Mouse (Mus musculus) CD8-positive naive resting alpha-beta T cell, adult 57 days (primary cell): Measurements from ENCODE around the gene Prkag1. TPM values are rescaled to one million over a fixed set of nuclear protein-coding genes. Genes with fewer than 3 reads are reported as not detected.

Experiments used
- total RNA-seq: library from RNA; stranded (reverse); gene quantifications from one replicate; pipeline ENCODE4 v1.2.4, GENCODE M21; 2023

The Prkag1 gene
- 117 TPM for total RNA-seq

GRCm38 (mm10) chr15:98830736-98831683, at the start of gene Prkag1:
Gene Prkag1, minus strand, starts transcription at chr15:98831521.

DNA sequence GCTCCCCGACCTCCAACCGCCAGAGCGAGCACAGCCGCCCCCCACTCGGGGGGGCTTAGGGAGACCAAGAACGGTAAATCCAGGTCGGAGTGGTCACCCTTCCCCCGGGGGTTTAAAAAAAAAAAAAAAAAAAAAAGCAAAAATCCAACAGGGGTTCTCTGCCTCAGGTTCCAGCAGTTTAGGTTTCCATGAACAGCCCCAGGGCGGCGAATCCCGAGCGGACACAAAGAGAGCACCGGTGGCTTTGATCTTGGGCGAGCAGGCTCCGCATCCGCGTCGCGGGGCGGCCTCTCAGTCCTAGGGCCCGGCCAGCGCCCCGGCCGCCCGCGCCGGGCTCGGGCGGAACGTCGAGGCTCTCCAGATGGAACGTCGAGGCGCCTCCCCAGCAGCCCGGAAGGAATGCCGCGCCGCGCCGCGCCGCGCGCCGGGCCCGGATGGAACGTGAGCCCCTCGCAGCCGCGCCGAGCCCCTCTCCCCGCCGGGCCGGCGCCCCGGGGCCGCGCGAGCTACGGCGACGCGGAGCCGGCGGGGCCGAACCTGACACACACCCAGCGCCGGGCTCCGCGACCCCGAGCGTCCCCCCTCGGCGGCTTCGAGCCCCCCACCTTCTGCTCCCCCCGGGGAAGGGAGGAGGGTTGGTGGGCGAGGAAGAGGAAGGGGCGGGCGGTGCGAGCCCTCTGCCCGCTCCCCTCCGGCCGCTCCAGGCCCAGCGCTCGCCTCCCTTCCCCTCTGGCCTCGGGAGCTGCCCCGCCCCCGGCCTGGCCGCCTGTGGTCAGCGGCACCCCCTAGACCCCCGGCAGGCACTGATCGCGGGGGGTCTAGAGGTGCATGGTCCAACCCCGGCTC, 40.0 kb upstream of the Prkag1 start, which contains the start of gene Kmt2d:
Gene Kmt2d (minus strand): TSS at position 135 of the 846 bp plus-strand sequence.

DNA sequence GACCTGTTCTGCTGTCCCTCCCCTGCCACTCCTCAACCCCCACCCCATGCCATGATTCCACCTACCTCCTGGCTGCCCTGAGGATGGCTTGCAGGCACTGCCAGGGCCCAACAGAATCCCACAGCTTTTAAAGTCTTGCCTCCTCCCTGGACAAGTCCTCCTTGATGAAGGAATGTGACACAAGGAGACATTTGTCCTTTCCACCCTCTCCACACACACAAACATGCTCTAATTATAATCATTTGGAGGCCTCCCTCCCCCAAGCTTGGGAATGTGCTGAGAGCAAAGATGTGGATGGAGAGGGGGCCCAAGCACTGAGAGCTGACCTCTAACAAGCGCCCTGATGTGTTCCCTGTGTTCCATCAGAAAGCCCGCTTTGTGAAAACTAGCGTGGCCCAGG, 21.9 kb downstream of the Prkag1 start, which contains the start of gene Ddn:
Gene Ddn (minus strand): TSS at position 101 of the 400 bp plus-strand sequence.

GRCm38 (mm10) chr15:98789661-98790535, 41.4 kb downstream of the Prkag1 start, which contains the start of gene Wnt1:
Gene Wnt1, plus strand, starts transcription at chr15:98789857.

GRCm38 (mm10) chr15:98777762-98778161, 53.6 kb downstream of the Prkag1 start, which contains the start of gene Wnt10b:
Gene Wnt10b, minus strand, starts transcription at chr15:98778150.

Other genes starting within 250 kb of the Prkag1 start
- 23.4 TPM for gene Adcy6, start 221.4 kb downstream of the Prkag1 start, total RNA-seq
- gene Cacnb3, start 200.7 kb downstream of the Prkag1 start, total RNA-seq = 0.34 TPM
- 133 TPM for gene Ddx23, start 168.6 kb downstream of the Prkag1 start, total RNA-seq
- gene Rnd1, start 154.1 kb downstream of the Prkag1 start, total RNA-seq = 0.64 TPM
- gene Ccdc65, start 123.3 kb downstream of the Prkag1 start, total RNA-seq = not detected
- gene Fkbp11, start 103.3 kb downstream of the Prkag1 start, total RNA-seq = 2.5 TPM
- 94.4 TPM for gene Arf3, start 68.3 kb downstream of the Prkag1 start, total RNA-seq
- gene Wnt10b, start 53.4 kb downstream of the Prkag1 start, total RNA-seq = 0.77 TPM
- not detected for gene Wnt1, start 41.7 kb downstream of the Prkag1 start, total RNA-seq
- gene Ddn, start 22.0 kb downstream of the Prkag1 start, total RNA-seq = 0.21 TPM
- 266 TPM for gene Kmt2d, start 39.7 kb upstream of the Prkag1 start, total RNA-seq
- 20.7 TPM for gene Rhebl1, start 63.0 kb upstream of the Prkag1 start, total RNA-seq
- gene Dhh, start 67.0 kb upstream of the Prkag1 start, total RNA-seq = 1.1 TPM
- 293 TPM for gene Lmbr1l, start 86.7 kb upstream of the Prkag1 start, total RNA-seq
- gene Tuba1b, start 103.0 kb upstream of the Prkag1 start, total RNA-seq = 244 TPM
- gene Gm49450, start 122.0 kb upstream of the Prkag1 start, total RNA-seq = not detected
- gene Tuba1a, start 122.2 kb upstream of the Prkag1 start, total RNA-seq = 270 TPM
- gene Tuba1c, start 198.4 kb upstream of the Prkag1 start, total RNA-seq = 95.3 TPM
- gene Prph, start 223.7 kb upstream of the Prkag1 start, total RNA-seq = not detected
- gene Troap, start 243.1 kb upstream of the Prkag1 start, total RNA-seq = 0.31 TPM